Mouse (Mus musculus) erythroid progenitor cell, adult 5-6 weeks (primary cell): ENCODE data around the gene Fbxl16. TPM values are rescaled to one million over a fixed set of nuclear protein-coding genes. Genes with fewer than 3 reads are reported as not detected.

ENCODE experiments used
- ATAC-seq: replicated peaks from 2 replicates; pipeline ENCODE4 v1.8.0; 2016; ENCODE audit warnings: moderate number of reproducible peaks, mild to moderate bottlenecking, moderate TSS enrichment, inconsistent platforms; ENCODE audit not compliant: poor library complexity, low FRiP score, severe bottlenecking
- total RNA-seq, 2 experiments: library from RNA; stranded (forward) in 1 of 2; stranded (reverse) in 1 of 2; fragments of 150-400 nt in 1 of 2; fragments of 186-747, 209-891 nt in 1 of 2; gene quantifications; 2 replicates each; pipeline versions ENCODE4 v1.2.3 to v1.2.4; 2015 to 2017; ENCODE audit warnings: low replicate concordance in 2 of 2

The Fbxl16 gene
- total RNA-seq (2015; ENCODE audit: low replicate concordance) (not detected in 2 replicates), total RNA-seq (2017; ENCODE audit: low replicate concordance) (not detected in 2 replicates)

- ATAC-seq = no peak
Measured at GRCm38 (mm10) chr17:25808789-25809605, at the start of gene Fbxl16. Gene Fbxl16 (plus strand): TSS chr17:25809085.

GRCm38 (mm10) chr17:25760148-25760547, 48.7 kb upstream of the Fbxl16 start:
- no peak for ATAC-seq

- no peak for ATAC-seq
Measured at GRCm38 (mm10) chr17:25761561-25761970, 47.3 kb upstream of the Fbxl16 start.

- ATAC-seq = no peak
Measured at GRCm38 (mm10) chr17:25762591-25762990, 46.3 kb upstream of the Fbxl16 start.

GRCm38 (mm10) chr17:25765886-25766285, 43.0 kb upstream of the Fbxl16 start:
- ATAC-seq = no peak

GRCm38 (mm10) chr17:25769331-25769730, 39.6 kb upstream of the Fbxl16 start:
- no peak for ATAC-seq

- ATAC-seq = peak; percentile 99
Measured at GRCm38 (mm10) chr17:25773549-25774120, 35.2 kb upstream of the Fbxl16 start, which contains the start of gene Narfl. Gene Narfl (plus strand): TSS chr17:25773776.

GRCm38 (mm10) chr17:25775318-25776062, 33.4 kb upstream of the Fbxl16 start:
- ATAC-seq = no peak

GRCm38 (mm10) chr17:25777948-25778347, 30.9 kb upstream of the Fbxl16 start:
- ATAC-seq = no peak

- no peak for ATAC-seq
Measured at GRCm38 (mm10) chr17:25781339-25781738, 27.5 kb upstream of the Fbxl16 start.

- no peak for ATAC-seq
Measured at GRCm38 (mm10) chr17:25783086-25783485, 25.8 kb upstream of the Fbxl16 start.

- ATAC-seq = no peak
Measured at GRCm38 (mm10) chr17:25783861-25784574, 24.9 kb upstream of the Fbxl16 start.

GRCm38 (mm10) chr17:25785281-25785745, 23.6 kb upstream of the Fbxl16 start, which contains the start of gene Haghl:
Gene Haghl (minus strand): TSS chr17:25785673.
- peak; percentile 86 for ATAC-seq

GRCm38 (mm10) chr17:25786280-25786679, 22.6 kb upstream of the Fbxl16 start, which contains the start of gene Ccdc78:
Gene Ccdc78 (plus strand): TSS chr17:25786580.
- no peak for ATAC-seq

GRCm38 (mm10) chr17:25786781-25787504, 21.9 kb upstream of the Fbxl16 start:
- no peak for ATAC-seq

- peak; percentile 4 for ATAC-seq
Measured at GRCm38 (mm10) chr17:25791320-25791842, 17.5 kb upstream of the Fbxl16 start.

GRCm38 (mm10) chr17:25791843-25792527, 16.9 kb upstream of the Fbxl16 start:
- peak; percentile 81 for ATAC-seq

- ATAC-seq = peak; percentile 23
Measured at GRCm38 (mm10) chr17:25792615-25793014, 16.3 kb upstream of the Fbxl16 start, which contains the start of gene Fam173a. Gene Fam173a (minus strand): TSS chr17:25792901.
